Mouse (Mus musculus): ENCODE results near the gene Gm45337. TPM values are rescaled to one million over a fixed set of nuclear protein-coding genes. Genes with fewer than 3 reads are reported as not detected.

Gene Gm45337
- polyA plus RNA-seq, 1 experiment from 2014 or later, result not detected

Other genes starting within 250 kb of the Gm45337 start
- gene Tollip, start 226.1 kb downstream of the Gm45337 start, polyA plus RNA-seq (2018), result 55.0 to 65.0 TPM (median 55.4 TPM) in 3 replicates
- gene Brsk2, start 194.9 kb downstream of the Gm45337 start, polyA plus RNA-seq (2018), result not detected in 3 replicates
- gene Mob2, start 83.5 kb downstream of the Gm45337 start, polyA plus RNA-seq (2018), result 22.8 to 35.4 TPM (median 31.3 TPM) in 3 replicates
- 0.22 to 1.2 TPM (median 0.47 TPM) in 3 replicates for gene Dusp8, start 48.8 kb downstream of the Gm45337 start, polyA plus RNA-seq (2018)
- gene Gm45618, start 23.9 kb downstream of the Gm45337 start, polyA plus RNA-seq (2018), result not detected in 3 replicates
- not detected in 3 replicates for gene Gm39115, start 8.6 kb downstream of the Gm45337 start, polyA plus RNA-seq (2018)
- gene Gm29735, start 12.5 kb upstream of the Gm45337 start, polyA plus RNA-seq (2018), result not detected in 3 replicates
- not detected in 3 replicates for gene Gm4553, start 21.1 kb upstream of the Gm45337 start, polyA plus RNA-seq (2018)
- not detected in 3 replicates for gene Krtap5-2, start 31.4 kb upstream of the Gm45337 start, polyA plus RNA-seq (2018)
- gene Gm10153, start 45.8 kb upstream of the Gm45337 start, polyA plus RNA-seq (2018), result not detected in 3 replicates
- gene Krtap5-3, start 56.8 kb upstream of the Gm45337 start, polyA plus RNA-seq (2018), result not detected in 3 replicates
- not detected in 3 replicates for gene Gm7579, start 67.3 kb upstream of the Gm45337 start, polyA plus RNA-seq (2018)
- gene Krtap5-5, start 85.4 kb upstream of the Gm45337 start, polyA plus RNA-seq (2018), result not detected in 3 replicates
- not detected in 3 replicates for gene Gm40460, start 96.5 kb upstream of the Gm45337 start, polyA plus RNA-seq (2018)
- gene Gm2431, start 113.7 kb upstream of the Gm45337 start, polyA plus RNA-seq (2018), result not detected in 3 replicates
- not detected in 3 replicates for gene Gm4559, start 129.8 kb upstream of the Gm45337 start, polyA plus RNA-seq (2018)
- gene Krtap5-1, start 152.5 kb upstream of the Gm45337 start, polyA plus RNA-seq (2018), result not detected in 3 replicates
- not detected in 3 replicates for gene Krtap5-4, start 158.9 kb upstream of the Gm45337 start, polyA plus RNA-seq (2018)
- not detected in 3 replicates for gene Ifitm10, start 229.1 kb upstream of the Gm45337 start, polyA plus RNA-seq (2018)
- gene Gm49369, start 238.1 kb upstream of the Gm45337 start, polyA plus RNA-seq (2018), result 9.6 to 6,145 TPM (median 21.2 TPM) in 3 replicates
- 15,815 to 17,787 TPM (median 16,857 TPM) in 3 replicates for gene Ctsd, start 243.4 kb upstream of the Gm45337 start, polyA plus RNA-seq (2018)

Measured in macrophage (primary cell).